Mouse (Mus musculus) kidney, adult 11 months (tissue): ENCODE results near the gene Flrt1.
"Not testable (repeated sequence)": the region's sequence is repeated elsewhere in the genome, so short reads cannot be mapped to it uniquely, and the experiment has no call there.

Experiments
- DNase-seq: peaks from one replicate; pipeline ENCODE4 v3.0.0; 2022

Gene Flrt1

DNA sequence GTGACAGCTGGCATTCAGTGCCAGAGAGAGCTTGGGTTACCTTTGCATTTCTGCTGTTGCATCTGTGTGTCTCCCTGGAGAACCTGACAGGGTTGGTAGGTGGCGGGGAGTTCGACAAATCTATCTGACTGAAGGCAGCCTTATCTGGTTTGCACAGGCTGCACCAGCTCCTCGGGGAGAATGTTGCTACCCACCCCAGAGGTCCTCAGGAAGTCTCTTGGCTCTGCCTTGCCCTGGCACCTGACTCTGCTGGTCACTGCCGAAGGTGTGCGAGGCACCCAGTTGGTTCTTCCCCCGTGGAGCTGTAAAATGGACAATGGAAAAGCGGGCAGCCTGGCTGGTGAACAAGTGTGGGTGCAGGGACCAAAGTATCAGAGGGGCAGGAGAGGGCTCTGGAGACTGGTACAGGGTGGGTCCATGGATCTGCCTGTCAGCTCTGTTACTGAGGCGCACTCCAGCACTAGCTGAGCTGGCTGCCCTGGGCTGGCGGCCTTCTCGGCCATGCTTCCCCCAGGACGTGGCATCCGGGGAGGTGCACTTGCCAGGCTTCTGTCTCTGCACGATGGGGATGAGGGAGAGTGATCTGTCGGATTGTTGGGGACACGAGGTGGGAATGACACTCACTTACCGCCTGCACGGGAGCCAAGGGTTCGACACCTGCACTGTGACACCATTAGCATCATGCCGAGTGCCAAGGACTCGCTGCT, 38.0 kb downstream of the Flrt1 start:
- no peak for DNase-seq

DNA sequence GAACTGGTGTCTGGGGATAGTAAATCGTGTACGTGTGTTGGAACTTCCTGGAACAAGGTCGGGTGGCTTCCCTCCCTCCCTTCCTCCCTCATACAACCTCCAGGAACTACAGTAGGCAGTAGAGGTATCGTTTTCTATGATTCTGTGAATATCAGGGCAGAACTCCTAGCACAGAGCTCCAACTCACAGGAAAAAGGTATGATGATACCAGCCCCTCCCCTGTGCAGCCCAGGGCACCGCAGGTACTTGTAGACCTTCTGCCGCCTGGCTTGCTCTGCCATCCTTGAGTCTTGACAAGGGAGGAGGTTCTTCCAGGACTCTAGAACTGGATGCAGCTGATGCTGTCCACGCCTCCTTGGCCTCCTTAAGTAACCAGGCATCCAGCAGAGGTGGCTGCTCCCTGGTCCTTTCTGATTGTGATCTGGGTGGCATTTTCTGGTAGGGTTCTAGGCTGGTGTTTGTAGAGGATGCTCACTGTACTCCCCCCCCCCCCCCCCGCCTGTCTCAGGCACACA, 38.6 kb downstream of the Flrt1 start:
- no peak for DNase-seq

DNA sequence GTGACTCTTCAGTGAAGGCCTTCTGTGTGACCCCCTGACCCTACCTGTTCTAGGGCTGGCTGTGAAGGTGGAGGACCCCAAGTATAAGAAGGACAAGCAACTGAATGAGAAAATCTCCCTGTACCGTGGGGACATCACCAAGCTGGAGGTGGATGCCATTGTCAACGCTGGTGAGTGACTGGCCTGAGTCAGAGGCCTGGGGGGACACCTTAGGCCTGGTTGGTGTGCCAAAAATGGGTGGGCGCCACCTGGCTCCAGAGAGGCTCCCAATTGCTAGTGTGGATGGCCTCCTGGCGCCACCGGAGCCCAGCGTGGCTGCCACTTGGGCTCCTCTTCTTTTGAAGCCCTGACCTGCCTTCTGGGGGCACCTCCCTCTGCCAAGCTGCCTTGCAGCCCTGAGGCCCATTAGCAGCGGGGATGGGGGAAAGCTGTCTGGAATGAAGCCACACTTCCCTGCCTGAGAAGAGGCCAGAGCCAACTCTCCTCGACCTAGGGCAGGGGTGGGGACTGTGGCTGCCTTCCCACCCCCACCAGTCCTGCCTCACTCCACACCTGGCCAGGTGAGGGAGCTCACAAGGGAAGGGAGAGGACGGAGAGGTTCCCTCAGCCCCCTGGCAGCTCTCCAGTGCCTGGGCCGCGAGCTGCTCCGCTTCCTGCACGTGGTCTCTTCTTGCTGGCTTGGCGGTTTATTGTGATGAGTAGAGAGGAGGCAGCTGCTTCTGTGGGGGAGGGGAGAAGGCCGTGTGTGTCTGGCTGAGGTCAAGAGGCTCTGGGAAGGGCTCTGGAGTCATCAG, 39.3 kb downstream of the Flrt1 start:
- peak; percentile 80 for DNase-seq

DNA sequence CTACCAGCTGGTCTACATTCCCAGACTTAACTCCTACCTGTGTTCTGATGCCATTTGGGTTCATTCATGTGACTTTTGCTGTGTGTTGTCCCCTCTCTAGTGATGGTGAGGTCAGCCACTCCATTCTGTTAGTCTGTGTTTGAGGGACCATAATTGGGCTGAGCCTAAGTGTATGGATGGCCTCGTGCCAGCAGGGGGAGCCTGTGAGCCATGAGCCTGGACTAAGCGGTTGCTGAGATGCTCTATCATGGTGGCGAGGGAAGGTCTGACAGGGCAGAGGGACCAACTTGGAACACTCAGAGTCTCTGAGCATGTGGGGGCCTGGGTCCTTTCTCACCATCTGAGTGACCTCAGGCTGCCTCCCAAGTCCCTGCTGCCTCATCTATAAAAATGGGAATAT, 41.0 kb downstream of the Flrt1 start:
- peak; percentile 71 for DNase-seq

DNA sequence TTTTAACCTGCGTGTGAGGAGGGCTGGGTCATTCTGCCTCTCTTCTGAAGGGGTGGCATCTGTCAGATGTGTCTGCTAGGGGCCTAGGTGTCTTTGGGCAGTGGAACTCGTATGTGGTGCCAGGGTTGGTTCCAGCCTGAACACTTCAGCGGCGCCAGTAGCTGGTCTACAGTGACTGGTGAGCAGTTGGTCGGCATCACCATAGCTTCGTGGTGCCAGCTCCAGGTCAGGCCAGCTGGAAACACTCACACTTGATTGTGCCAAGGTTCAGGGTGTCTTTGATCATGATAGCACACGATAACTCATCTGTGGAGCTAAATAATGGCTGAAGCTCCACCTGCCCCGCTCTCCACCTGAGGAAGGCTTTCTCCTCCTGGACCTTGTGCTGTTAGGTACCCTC, 42.6 kb downstream of the Flrt1 start:
- no peak for DNase-seq

DNA sequence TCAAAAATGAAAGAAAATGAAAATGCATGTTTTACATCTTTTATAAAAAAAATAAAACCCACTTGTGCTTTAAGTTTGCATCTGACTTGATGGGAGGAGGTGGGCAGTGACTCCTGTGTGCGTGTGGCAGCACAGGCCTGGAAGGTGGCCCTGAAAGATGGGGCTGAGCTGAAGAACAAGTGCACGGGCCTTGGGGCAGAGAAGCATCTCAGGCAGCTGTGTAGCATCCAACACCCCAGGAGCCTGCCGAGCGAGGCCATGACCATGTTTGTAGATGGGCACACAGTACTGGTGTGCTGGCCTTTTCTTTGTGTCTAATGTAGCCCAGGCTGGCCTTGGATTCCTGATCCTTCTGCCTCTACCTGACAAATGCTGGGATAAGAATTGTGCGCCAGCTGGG, 43.4 kb downstream of the Flrt1 start:
- DNase-seq = no peak

DNA sequence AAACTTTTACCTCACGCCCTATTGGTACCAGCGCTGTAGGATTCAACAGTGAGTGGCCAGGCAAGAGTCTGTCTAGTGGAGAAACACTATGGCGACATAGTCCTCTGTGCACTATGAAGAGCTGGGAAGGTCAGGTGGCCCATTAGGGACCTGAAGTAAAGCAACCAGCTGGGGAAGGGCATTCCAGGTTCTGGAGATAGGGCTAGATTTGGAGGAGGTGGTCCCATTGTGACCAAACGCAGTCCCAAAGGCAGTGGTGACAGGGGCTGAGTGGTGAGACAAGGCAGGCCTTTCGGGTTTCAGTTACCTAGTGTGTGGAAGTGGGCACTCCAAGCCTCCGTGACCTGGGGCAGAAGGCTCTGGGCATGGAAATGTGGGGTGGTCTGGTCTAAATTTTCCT, 47.0 kb downstream of the Flrt1 start:
- no peak for DNase-seq

DNA sequence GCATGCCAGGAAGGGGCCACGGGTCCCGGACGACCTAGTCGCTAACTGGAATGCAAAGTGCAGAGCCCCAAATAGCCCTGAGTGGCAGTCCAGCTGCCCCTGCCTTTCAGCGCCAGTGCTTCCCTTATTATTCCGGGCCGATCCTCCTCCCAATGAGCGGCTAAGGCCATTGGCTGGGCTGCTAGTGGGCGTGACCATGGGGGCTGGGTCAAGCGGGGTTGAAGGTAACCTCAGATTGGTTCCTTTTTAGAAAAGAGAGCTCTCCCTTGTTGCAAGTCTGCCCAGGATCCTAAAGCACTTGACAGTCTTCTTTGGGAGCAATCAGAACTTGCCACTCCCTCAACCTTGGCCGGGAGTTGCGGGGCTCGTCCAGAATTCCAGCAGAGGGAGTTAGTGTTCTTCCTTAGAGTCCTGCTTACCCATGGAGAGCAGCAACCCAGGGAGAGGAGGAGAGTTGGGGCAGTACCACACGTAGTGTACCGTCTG, 47.8 kb downstream of the Flrt1 start:
- peak; percentile 94 for DNase-seq

DNA sequence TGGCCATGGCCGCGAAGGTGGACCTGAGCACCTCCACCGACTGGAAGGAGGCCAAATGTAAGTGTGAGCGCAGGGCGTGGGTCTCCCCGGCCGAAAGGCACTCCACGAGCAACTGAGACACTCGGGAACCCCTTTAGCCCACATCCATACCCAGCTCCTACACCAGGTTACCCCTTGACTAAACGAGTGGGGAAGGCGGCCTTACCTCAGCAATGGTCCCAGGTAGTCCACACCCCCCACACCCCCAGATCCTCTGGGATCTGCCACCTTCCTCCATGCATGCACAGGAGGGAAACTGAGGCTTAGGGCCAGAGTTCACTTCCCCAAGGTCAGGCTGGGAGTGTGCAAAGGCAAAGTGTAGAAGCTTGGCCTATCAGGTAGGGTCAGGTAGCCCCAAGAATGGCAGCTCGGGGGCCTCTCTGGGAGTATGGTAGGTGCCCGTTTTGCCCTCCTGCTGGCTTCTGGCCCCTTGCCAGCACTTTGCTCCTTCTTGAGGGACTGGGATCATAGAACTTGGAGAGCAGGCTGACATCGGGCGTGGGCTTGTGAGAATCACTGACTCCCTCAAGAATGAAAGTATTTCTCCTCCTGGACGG, 48.3 kb downstream of the Flrt1 start:
- DNase-seq = no peak

DNA sequence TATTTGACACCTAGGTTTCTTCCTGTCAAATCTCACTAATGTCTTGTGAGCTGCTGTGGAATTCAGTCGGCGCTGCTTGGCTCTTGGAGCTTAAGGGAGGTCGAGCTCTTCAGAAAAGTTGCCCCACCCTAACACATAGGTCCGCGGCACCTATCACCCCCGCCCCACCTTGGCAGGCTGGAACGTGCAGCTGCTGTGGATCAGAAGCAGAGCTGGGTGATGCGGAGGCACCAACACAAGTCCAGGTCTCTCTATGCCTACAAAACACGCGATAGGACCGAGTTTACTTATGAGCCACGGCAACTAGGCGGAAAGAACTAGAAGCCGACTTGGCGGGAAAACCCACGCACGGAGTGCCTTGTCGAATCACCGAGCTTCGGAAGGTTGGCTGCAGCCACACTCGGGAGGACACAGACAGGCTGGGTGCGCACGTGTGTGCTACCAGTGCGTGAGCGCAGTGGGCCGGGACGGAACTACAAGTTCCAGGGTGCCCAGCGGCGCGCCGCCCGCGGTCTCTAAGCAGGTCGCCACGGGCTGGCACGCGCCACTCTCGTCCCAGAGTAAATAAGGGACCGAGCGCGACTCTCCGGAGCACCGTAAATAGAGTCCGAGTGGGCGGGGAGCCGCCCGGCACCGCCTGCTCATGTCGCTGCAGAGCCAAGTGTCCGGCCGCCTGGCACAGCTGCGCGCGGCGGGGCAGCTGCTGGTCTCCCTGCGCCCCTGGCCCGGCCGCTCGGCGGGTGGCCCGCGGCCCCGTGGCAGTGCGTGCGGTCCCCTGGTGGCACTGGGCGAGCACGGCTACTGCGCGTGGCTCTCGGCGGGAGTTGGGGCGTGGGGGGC, 49.1 kb downstream of the Flrt1 start, which contains the start of gene Macrod1:
TSS of gene Macrod1 (plus strand) at position 563 of the 840 bp plus-strand sequence.
- peak; percentile 89 for DNase-seq

DNA sequence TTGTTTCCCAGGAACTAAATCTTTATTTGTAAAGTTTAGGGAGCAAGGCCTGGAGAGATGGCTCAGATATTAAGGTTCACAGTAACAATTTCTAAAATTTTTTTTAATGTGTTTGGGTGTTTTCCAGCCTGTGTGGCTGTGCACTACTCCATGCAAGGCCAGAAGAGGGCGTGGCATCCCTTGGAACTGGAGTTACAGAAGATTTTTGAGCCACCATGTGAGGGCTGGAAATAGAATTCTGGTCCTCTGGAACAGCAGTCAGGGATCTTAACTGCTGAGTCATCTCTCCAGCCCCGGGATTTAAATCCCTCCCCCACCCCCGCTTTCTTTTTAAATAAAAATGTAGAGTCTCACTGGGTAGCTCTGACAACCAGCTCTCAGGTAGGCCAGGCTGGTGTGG, 50.4 kb downstream of the Flrt1 start:
- no peak for DNase-seq

DNA sequence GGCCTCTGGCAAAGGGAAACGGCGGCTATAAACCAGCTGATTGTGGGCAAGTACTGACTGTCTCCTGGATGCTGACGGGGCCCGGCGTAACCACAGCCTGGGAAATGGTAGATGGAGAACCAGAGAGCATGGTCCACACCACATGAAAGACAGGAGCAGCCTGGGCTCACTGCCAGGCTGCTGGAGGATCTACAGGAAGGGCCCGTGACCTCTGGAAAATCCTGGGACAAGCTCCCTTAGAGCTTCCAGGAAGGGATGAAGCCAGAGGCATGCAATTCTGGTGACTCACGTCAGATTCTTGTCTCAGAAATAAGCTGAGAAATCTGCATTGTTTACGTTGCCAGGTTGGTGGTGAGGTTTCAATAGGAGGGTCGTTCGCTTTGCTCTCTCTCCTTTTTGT, 50.8 kb downstream of the Flrt1 start:
- peak; percentile 44 for DNase-seq

DNA sequence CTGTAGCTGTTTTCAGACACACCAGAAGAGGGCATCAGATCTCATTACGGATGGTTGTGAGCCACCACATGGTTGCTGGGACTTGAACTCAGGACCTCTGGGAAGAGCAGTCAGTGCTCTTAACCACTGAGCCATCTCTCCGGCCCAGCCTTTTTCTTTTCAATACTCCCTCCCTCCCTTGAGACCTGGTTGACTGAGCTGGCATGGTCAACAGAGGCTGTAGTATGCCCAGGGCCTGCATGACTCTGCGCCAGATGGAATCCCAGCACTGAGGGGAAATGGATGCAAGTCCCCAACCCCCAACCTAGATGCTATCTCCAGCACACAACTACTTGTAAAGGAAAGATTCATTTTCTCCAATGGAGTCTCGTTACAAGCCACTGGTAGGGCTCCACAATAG, 52.1 kb downstream of the Flrt1 start:
- not testable (repeated sequence) for DNase-seq

DNA sequence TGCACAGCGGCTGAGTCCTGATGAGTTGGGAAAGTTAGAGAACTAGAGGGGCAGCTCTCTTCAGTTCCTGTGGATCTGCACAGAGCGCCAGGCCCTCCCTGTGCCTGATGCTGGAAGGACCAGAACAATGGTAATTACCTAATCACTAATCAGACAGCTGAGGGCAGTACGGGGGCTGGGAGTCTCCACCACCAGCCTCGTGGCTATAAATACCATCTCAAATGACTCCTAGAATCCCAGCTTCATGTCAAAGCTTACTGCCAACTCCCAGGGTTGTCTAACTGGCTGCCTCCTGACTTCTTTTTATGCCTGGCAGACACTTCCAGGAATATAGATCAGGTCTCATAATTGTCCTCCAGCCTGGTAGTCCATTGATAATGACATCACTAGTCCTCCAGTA, 60.8 kb downstream of the Flrt1 start:
- DNase-seq = no peak

DNA sequence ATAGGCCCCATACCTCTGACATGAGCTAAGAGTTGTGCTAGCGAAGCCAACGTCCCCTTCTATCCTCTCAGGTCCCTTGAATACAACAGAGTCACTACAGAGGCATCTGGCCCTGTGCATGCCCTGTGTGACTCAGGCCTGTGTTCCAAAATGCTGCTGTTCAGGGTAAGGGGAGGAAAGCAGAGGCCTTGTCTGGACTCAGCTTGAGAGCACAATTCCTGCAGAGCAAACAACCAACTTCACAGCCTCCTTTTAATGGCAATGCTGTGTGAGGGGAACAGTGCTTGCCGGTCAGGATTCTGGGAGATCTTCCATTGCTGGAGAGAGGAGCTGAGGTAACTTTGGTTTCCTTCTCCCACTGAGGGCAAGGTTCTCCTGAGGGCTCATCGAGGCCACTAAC, 61.2 kb downstream of the Flrt1 start:
- DNase-seq = no peak
